Mouse (Mus musculus) stomach, embryonic 14.5 days (tissue): ENCODE measurements around the gene Srcap. TPM values are rescaled to one million over a fixed set of nuclear protein-coding genes. Genes with fewer than 3 reads are reported as not detected.
"Not testable (repeated sequence)": the region's sequence is repeated elsewhere in the genome, so short reads cannot be mapped to it uniquely, and the experiment has no call there.

Experiments
- ATAC-seq: fragments of 200-750 bp; cut with Nextera tagmentation; 2 replicates; pipeline ENCODE4 v1.8.0; 2017; ENCODE audit warnings: low read depth, moderate TSS enrichment; ENCODE audit not compliant: insufficient number of reproducible peaks, insufficient read depth, low FRiP score
- H3K27ac ChIP-seq: fragments of 300-500 bp; sonication (generic); 2 replicates; pipeline ENCODE4 v1.5.1; 2014; ENCODE audit warnings: mild to moderate bottlenecking, low read length, moderate library complexity, mixed read lengths
- H3K27me3 ChIP-seq: fragments of 300-500 bp; sonication (generic); 2 replicates; pipeline ENCODE4 v1.6.1; 2014; ENCODE audit warnings: low read length, control low read depth, mixed read lengths; ENCODE audit not compliant: control insufficient read depth, insufficient read depth
- H3K36me3 ChIP-seq: fragments of 300-500 bp; sonication (generic); 2 replicates; pipeline ENCODE4 v1.6.1; 2014; ENCODE audit warnings: mild to moderate bottlenecking, control low read depth, low read length, moderate library complexity, mixed read lengths; ENCODE audit not compliant: control insufficient read depth, insufficient read depth
- H3K4me1 ChIP-seq: fragments of 300-500 bp; sonication (generic); 2 replicates; pipeline ENCODE4 v1.6.1; 2014; ENCODE audit warnings: low read length, control low read depth, mixed read lengths; ENCODE audit not compliant: control insufficient read depth, insufficient read depth
- H3K4me2 ChIP-seq: fragments of 300-500 bp; sonication (generic); replicated peaks from 2 replicates; pipeline ENCODE4 v1.6.1; 2014; ENCODE audit warnings: low read depth, low read length, control low read depth
- H3K4me3 ChIP-seq: fragments of 300-500 bp; sonication (generic); 2 replicates; pipeline ENCODE4 v1.5.1; 2014; ENCODE audit warnings: low read depth, low read length, control low read depth
- H3K9ac ChIP-seq: fragments of 300-500 bp; sonication (generic); replicated peaks from 2 replicates; pipeline ENCODE4 v1.6.1; 2014; ENCODE audit warnings: low read depth, mild to moderate bottlenecking, control low read depth, low read length, moderate library complexity, mixed read lengths
- H3K9me3 ChIP-seq: fragments of 300-500 bp; sonication (generic); 2 replicates; pipeline ENCODE4 v1.6.1; 2016; ENCODE audit warnings: low read depth, low read length, control low read depth; ENCODE audit not compliant: control insufficient read depth
- WGBS: fragments of 180-500 bp; shearing (Covaris S2); extraction: QIAGEN DNeasy Blood & Tissue Kit; methylation state at CpG from one replicate; pipeline ENCODE4 v1.1.7; 2014; 5-methylcytosine and 5-hydroxymethylcytosine counted together
- polyA plus RNA-seq: library from polyadenylated mRNA; unstranded; fragments of >200 nt; fragmentation: Nextera tagmentation; extraction: Ambion mirVana; gene quantifications from 2 replicates; pipeline ENCODE4 v1.2.1, GENCODE M21; 2014

Gene Srcap
- polyA plus RNA-seq: 60.5 and 65.2 TPM in 2 replicates

- H3K27me3 ChIP-seq: no peaks in the 10 kb centered on the region
- H3K27ac ChIP-seq: peak within 1 kb of the TSS; percentile 97
- under 1% methylated on average over 34 of the region's 37 CpGs for WGBS
- peak within 1 kb of the TSS; percentile 71 for H3K4me3 ChIP-seq
- ATAC-seq: peak; percentile 97
- peaks cover 6% of the 10 kb centered on the region; the same call in 1 of the 2 replicates for H3K4me1 ChIP-seq
- peaks cover 13% of the 10 kb centered on the region for H3K36me3 ChIP-seq
- peak within 1 kb of the TSS; percentile 52 for H3K4me2 ChIP-seq
- no peaks in the 10 kb centered on the region for H3K9me3 ChIP-seq
- peak within 1 kb of the TSS; percentile 81 for H3K9ac ChIP-seq
Observed at GRCm38 (mm10) chr7:127511808-127512230, at the start of gene Srcap. Srcap (plus strand) TSS chr7:127511983.

- no peak for ATAC-seq
- H3K4me2 ChIP-seq: no peak overlapping the region
- 92% methylated on average over 3 of the region's 3 CpGs for WGBS
- no peaks in the 10 kb centered on the region for H3K27me3 ChIP-seq
- no peak overlapping the region for H3K9ac ChIP-seq
- H3K27ac ChIP-seq: no peak overlapping the region
- H3K36me3 ChIP-seq: peaks cover 8% of the 10 kb centered on the region
- H3K4me1 ChIP-seq: no peaks in the 10 kb centered on the region
- H3K9me3 ChIP-seq: no peaks in the 10 kb centered on the region
- H3K4me3 ChIP-seq: no peak overlapping the region
Observed at GRCm38 (mm10) chr7:127465191-127465590, 46.6 kb upstream of the Srcap start.

GRCm38 (mm10) chr7:127465670-127466069, 46.1 kb upstream of the Srcap start:
- ATAC-seq, H3K9ac ChIP-seq, H3K4me2 ChIP-seq, H3K27ac ChIP-seq, H3K4me3 ChIP-seq, H3K27me3 ChIP-seq, H3K9me3 ChIP-seq, H3K36me3 ChIP-seq, H3K4me1 ChIP-seq: not testable (repeated sequence)
- 93% methylated on average over 2 of the region's 2 CpGs for WGBS

GRCm38 (mm10) chr7:127466606-127467005, 45.2 kb upstream of the Srcap start:
- Histone ChIP-seq H3K4me1 (no peaks in the 10 kb centered on the region), H3K27ac (no peak overlapping the region), H3K9me3 (no peaks in the 10 kb centered on the region), H3K9ac (no peak overlapping the region), H3K36me3 (peaks cover 4% of the 10 kb centered on the region), H3K27me3 (no peaks in the 10 kb centered on the region), H3K4me3 (no peak overlapping the region), H3K4me2 (no peak overlapping the region)
- ATAC-seq: no peak
- WGBS: 95% methylated on average over 4 of the region's 4 CpGs

- peaks cover 23% of the 10 kb centered on the region for H3K36me3 ChIP-seq
- ATAC-seq: no peak
- peak overlapping the region; percentile 68 for H3K4me3 ChIP-seq
Observed at GRCm38 (mm10) chr7:127470011-127470715, 41.6 kb upstream of the Srcap start.

GRCm38 (mm10) chr7:127470743-127471645, 40.8 kb upstream of the Srcap start:
- Histone ChIP-seq H3K9ac (peak overlapping the region; percentile 77), H3K4me1 (peaks cover 7% of the 10 kb centered on the region)

More at GRCm38 (mm10) chr7:127470011-127470715, 41.6 kb upstream of the Srcap start:
- 9% methylated on average over 10 of the region's 10 CpGs for WGBS
- H3K4me1 ChIP-seq: peaks cover 7% of the 10 kb centered on the region
- H3K9ac ChIP-seq: peak overlapping the region; percentile 77
- H3K27me3 ChIP-seq: no peaks in the 10 kb centered on the region
- H3K27ac ChIP-seq: peak overlapping the region; percentile 91
- H3K4me2 ChIP-seq: peak overlapping the region; percentile 75
- H3K9me3 ChIP-seq: no peaks in the 10 kb centered on the region

GRCm38 (mm10) chr7:127471646-127472010, 40.2 kb upstream of the Srcap start:
- H3K27me3 ChIP-seq: no peaks in the 10 kb centered on the region
- H3K9ac ChIP-seq: peak overlapping the region; percentile 77
- peak overlapping the region; percentile 75 for H3K4me2 ChIP-seq
- H3K36me3 ChIP-seq: peaks cover 33% of the 10 kb centered on the region
- peak overlapping the region; percentile 68 for H3K4me3 ChIP-seq
- H3K9me3 ChIP-seq: no peaks in the 10 kb centered on the region
- ATAC-seq: no peak
- H3K4me1 ChIP-seq: peaks cover 7% of the 10 kb centered on the region
- H3K27ac ChIP-seq: peak overlapping the region; percentile 91
- WGBS: under 1% methylated on average over 25 of the region's 25 CpGs

More at GRCm38 (mm10) chr7:127470743-127471645, 40.8 kb upstream of the Srcap start:
- peak; percentile 90 for ATAC-seq
- Histone ChIP-seq H3K4me3 (peak overlapping the region; percentile 68), H3K4me2 (peak overlapping the region; percentile 75), H3K27ac (peak overlapping the region; percentile 91), H3K27me3 (no peaks in the 10 kb centered on the region), H3K9me3 (no peaks in the 10 kb centered on the region), H3K36me3 (peaks cover 31% of the 10 kb centered on the region)
- WGBS: under 1% methylated on average over 46 of the region's 46 CpGs

GRCm38 (mm10) chr7:127472060-127472459, 39.7 kb upstream of the Srcap start:
- ATAC-seq: no peak
- peak overlapping the region; percentile 75 for H3K4me2 ChIP-seq
- H3K9ac ChIP-seq: peak overlapping the region; percentile 77
- peak overlapping the region; percentile 68 for H3K4me3 ChIP-seq
- peaks cover 11% of the 10 kb centered on the region for H3K4me1 ChIP-seq
- H3K27ac ChIP-seq: peak overlapping the region; percentile 91
- H3K9me3 ChIP-seq: no peaks in the 10 kb centered on the region
- 0% methylated on average over 7 of the region's 7 CpGs for WGBS
- H3K27me3 ChIP-seq: no peaks in the 10 kb centered on the region
- H3K36me3 ChIP-seq: peaks cover 32% of the 10 kb centered on the region
